Mouse (Mus musculus) telencephalon, adult 2 months (tissue): ENCODE measurements around the gene Slc39a9.

Source experiments
- DNase-seq: peaks from one replicate; pipeline ENCODE4 v3.0.0-alpha.2; 2011; ENCODE audit warnings: low read depth, low spot score

Gene Slc39a9

GRCm38 (mm10) chr12:80719141-80719540 is 75.5 kb downstream of the Slc39a9 start:
- DNase-seq, result no peak

- no peak for DNase-seq
Measured at GRCm38 (mm10) chr12:80720507-80720906, 76.8 kb downstream of the Slc39a9 start.

GRCm38 (mm10) chr12:80721458-80721857 is 77.8 kb downstream of the Slc39a9 start:
- DNase-seq, result no peak

GRCm38 (mm10) chr12:80724853-80725559 is 81.3 kb downstream of the Slc39a9 start:
- peak; percentile 29 for DNase-seq

GRCm38 (mm10) chr12:80728207-80728606 is 84.5 kb downstream of the Slc39a9 start:
- no peak for DNase-seq

- no peak for DNase-seq
Measured at GRCm38 (mm10) chr12:80728814-80729213, 85.1 kb downstream of the Slc39a9 start.

- DNase-seq, result peak; percentile 38
Measured at GRCm38 (mm10) chr12:80729758-80730530, 86.3 kb downstream of the Slc39a9 start.

GRCm38 (mm10) chr12:80730567-80730966 is 86.9 kb downstream of the Slc39a9 start:
- DNase-seq, result peak; percentile 73
